Mouse (Mus musculus) c-Kit-positive CD71-negative TER-119-negative erythroid progenitor cells, embryonic 14.5 days (primary cell): Measurements from ENCODE around the gene Trib3.
"Not testable (repeated sequence)": the region's sequence is repeated elsewhere in the genome, so short reads cannot be mapped to it uniquely, and the experiment has no call there.

Experiments
- DNase-seq: peaks from one replicate; pipeline ENCODE4 v3.0.0-alpha.2; 2013; ENCODE audit warnings: low read depth

Gene Trib3

DNA sequence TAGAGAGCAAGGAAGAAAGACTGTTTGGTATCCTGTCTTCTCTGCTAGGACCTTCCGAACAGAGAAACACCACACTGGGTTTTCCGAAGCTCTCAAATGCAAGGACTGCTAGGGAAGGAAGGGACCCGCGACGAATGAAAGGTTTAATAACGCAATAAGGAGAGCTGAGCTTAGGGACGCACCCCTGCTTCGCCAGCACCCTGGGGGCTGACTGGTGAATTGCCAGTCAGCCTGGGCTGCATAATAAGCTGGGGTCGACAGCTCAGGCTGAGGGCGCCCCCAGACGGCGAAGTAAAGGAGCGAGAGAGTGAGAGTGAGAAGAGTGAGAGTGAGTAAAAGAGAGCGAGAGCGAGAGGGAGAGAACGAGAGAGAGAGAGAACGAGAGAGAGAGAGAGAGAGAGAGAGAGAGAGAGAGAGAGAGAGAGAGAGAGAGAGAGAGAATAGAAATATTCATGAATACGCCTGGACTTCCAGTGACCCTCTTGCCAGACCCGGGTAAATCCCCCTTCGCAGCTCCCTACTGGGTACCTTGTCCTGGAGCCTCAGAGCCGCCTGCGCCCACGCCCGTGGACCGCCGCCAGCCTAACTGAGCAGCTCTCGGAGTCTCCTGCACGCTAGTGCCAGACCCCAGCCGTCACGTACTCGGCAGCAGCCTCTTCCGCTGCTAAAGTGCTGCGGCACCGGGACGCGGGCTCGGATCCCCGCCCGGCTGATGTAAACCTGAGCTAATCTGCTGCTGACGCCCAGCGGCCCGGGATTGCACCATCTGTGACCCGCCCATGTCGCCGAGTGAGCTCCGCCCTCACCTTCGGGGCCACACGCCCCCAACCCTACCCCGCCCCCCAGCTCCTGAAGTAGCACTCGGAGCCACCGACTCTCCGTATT lies at the start of gene Trib3:
TSS of gene Trib3 (minus strand) at position 704 of the 885 bp plus-strand sequence.
- peak; percentile 80 for DNase-seq

DNA sequence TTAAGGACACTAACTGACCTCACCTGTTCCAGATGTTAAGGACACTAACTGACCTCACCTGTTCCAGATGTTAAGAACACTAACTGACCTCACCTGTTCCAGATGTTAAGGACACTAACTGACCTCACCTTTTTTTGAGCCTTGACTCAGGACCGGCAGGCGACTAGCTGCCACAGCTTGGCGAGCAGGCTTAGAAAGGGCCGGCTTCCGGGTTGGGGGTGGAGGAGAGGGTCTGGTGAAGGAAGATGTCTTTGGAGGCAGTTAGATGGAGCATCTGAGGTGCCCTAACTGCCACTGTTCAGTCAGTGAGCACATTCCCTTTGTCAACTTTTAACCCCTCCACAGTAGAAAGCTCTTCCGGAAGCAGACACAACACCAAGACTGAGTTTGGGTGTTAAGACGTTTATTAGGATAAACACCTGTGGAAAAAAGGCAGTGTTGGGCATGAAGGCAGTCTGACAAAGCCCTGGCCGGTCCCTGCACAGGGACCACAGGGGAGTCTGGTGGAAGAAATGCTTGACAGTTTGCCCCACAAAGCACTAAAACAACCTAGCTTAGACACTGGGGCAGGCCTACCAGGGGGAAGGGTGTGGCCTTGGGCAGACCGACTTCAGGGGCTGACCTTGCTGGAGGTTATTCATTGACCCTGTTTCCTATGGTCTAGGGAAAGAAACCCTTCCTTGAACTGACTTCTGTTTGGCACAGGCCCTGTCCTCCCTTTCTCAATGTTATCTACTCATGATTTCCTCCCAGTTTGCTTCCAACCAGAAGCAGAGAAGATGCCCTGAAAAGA lies 49.6 kb upstream of the Trib3 start:
- no peak for DNase-seq

DNA sequence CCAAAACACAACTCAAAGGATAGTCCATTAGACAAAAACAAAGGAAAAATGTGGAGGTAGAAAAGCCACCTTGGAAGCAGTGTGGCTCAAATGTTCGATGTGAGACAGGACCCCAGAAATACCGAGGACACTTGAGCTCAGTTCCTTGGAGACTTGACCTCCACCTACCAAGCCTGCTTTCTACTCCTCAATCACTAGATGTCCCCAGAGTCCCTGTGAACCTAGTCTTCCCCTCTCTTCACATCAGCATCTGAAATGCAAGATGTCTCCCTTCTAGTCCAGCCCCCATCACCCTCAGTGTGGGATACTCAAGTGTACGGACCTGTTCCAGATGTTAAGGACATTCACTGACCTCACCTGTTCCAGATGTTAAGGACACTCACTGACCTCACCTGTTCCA lies 49.0 kb upstream of the Trib3 start:
- peak; percentile 52 for DNase-seq

DNA sequence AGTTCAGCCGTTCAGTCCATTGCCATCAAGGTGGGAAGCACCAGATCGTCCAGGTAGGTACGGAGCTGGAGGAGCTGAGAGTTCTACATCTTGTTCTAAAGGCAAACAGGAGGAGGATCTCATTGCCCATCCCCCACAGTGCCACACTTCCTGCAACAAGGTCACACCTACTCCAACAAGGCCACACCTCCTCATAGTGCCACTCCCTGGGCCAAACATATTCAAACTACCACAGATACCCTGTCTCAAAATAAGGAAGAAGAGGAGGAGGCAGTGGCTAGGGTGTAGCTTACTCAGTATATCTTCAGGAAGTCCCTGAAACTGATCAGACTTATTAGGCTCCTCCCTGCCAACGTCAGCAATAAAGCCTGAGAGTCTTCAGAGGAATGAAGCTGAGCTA lies 40.4 kb upstream of the Trib3 start:
- DNase-seq: no peak

DNA sequence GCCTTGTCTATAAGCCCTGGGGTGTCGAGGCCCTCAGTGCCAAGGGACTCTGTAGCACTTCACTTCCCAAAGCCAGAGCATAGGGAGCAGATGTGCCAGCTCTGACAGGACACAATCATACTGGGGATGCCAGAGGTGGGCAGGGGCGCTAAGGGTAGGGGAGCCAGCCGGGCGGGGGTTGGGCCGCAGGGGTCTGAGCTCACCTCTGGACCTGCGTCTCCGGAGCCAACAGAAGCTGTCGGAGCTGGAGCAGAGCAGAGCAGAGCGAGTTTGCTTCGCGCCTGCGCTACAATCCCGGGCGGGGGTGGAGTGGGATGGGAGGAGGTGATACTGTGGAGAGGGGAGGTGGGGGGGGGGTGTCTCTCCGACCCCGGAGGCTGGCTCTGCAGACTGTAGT lies 32.5 kb upstream of the Trib3 start, which contains the start of gene Nrsn2:
TSS of gene Nrsn2 (minus strand) at position 294 of the 397 bp plus-strand sequence.
- no peak for DNase-seq

DNA sequence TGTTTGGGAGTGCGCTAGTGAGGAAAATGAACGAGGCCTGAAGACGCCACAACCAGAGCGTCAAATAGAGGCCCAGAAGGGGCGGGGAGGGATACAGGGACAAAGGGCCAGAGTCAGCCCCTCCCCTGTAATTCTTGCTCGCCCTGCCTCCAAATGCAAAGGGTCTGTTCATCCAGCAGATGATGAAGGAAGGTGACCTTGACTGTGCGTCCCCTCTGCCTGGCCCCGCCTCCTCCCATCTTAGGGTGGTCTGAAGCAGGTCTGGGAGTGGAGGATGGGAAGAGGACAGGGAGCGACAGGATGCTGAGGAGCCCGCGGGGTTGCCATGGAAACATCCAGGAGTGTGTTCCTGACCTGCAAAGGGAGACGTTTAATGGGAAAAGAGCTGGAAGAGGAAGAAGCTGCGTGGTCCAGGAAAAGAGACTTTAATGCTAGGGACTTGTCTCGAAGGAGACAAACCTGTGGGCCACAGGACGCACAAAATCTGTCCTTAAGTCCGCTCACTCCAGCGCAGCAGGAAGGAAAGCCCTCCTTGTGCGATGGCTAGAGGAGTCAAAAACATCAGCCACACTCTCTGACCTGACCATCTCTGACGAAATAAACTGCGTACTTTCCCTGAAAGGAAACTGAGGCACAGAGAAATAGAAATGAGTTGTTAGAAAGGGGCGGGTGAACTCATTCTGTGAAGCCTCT lies 32.0 kb upstream of the Trib3 start:
- no peak for DNase-seq

DNA sequence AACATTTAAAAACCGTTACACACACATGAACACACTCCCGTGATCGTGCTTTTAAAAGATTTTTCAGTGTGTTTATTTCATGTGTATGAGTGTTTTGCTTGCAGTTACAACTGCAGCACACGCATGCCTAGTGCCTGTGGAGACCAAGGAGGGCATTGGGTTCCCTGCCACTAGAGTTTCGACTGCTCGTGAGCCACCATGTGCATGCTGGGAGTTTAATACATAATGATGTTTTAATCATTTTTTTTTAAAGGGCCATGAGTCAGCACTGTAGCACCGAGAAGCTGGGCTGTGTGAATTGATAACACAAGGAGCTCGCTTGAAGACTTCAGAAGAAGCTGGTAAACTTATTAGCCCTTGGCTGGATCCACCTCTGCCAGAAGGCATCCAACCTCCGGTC lies 29.7 kb upstream of the Trib3 start:
- no peak for DNase-seq

DNA sequence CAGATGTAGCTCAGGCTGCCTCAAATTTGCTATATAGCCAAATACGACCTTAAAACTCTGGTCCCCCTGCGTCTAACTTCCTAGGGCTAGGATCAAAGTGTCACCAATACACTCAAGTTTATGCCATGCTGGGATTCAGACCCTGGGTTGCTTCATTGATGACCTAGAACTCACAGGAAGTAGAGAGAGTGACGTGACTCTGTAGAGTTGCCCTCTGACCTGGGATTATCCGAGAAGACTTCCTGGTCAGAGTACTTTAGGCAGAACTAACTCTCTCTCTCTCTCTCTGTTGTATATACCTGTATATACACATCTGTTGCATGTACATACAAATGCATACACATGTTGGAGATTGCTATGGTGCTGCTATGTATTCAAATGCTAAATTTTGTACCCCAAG lies 28.8 kb upstream of the Trib3 start:
- no peak for DNase-seq

DNA sequence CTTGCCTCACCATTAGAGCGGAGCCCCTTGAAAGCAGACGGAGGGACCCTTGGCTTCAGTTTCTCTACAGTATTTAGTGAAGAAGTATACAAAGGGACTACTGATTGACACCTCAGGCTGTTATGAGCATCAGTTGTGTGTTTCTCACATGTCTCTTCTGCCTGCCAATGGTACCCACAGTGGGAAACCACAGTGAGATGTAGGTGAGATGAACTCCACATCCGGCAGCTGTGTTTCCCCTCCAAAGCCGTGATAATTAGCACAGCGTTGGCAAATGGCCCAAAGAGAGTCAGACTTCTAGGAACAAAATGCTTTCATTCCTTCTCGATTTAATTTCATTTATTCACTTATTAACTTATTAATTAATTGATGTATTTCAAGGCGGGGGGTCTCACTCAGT lies 28.3 kb upstream of the Trib3 start:
- DNase-seq: no peak

DNA sequence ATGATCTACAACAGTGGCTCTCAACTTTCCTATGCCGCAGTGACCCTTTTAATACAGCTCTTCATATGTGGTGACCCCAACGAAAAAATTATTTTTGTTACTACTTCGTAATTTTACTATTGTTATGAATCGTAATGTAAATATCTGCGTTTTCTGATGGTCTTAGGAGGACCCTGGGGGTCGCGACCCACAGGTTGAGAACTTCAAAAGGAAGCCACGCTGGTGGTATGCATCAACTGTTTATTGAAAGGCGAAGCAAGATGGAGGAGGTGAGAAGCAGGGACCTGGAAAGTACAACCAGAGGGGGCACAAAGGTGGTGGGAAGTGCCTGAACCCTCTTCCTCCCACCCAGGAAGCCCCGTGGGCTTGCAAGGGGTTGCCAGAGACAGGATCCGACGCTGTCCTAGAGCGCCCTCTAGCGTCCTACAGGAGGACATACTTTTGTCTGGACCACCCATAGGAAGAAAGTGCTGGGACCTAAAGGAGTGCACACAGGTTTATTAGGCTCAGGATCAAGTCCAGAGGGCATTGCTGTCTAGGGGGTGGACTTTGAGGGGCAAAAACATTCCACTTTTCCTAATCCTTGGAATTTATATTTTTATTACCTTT lies 24.8 kb upstream of the Trib3 start:
- no peak for DNase-seq

DNA sequence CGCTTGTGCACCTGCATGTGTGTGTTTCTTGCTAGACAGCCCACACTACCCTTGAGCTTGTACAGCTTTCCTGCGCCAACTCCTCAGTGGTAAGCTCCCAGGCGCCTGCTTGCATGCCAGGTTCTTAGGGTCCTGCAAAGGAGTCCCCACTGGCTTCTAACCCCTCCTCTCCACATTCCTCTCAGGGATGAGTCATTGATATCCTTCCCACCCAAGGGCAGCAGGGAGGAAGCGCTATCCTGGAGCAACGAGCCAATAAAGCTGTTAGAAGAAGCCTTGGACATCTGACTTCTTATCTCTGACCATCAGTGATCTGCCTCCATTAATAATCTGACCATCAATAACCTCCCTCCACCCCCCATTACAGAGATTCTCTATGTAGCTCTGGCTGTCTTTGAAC lies 24.1 kb upstream of the Trib3 start:
- DNase-seq: no peak

DNA sequence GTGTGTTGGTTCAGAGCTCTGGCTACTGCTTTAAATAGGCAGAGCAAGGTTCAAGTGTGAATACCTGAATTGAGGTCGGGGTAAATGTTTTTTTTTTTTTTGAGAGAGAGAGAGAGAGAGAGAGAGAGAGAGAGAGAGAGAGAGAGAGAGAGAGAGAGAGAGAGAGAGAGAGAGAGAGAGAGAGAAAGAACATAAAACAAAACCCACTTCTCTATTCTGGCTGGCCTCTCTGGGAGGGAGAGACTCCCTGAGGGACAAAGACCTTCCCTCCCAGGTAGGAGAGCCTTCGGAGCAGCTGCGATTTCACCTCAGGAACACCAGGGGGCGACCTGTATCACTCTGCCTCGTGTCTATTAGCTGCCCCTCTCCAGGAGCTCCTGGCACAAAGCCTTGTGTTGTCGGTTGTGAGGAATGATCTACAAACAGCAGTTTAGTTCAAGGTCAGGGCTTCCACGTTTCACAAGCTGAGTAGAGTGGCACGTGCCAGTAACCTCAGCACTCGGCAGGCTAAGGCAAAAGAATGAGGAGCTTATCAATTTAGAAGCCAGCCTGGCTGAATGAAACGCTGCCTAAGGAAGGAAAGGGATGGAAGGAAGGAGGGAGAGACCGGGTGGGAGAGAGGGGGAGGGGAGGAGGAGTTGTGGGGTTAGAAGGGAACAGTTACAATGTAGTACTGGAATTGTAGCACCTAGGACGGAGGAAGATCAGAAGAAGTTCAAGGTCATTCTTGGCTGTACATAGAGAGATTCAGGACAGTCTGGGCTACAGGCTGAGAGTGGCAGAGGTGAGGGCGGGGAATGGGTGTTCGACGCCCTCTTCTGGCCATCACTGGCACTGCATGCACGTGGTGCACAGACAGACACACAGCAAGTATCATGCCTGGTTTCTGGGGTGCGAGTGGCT lies 19.7 kb upstream of the Trib3 start:
- peak; percentile 74 for DNase-seq

DNA sequence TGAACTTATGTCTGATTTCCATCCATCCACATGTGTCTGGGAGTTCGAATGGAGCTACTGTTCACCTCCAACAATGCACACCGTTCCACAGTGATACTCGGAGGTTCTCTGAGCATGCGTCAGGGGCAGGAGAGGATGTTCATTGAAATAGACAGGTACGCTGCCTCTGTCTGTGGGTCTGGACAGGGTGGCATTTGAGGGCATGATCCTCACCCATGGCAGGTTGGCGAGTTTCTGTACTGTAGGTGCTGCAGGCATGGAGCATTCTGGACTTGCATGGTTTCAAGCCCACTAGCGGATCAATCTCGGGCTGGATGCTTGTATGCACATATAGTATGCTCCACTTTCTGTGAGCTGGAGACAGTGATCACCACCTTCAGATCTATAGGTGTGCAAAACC lies 17.4 kb upstream of the Trib3 start:
- DNase-seq: no peak

DNA sequence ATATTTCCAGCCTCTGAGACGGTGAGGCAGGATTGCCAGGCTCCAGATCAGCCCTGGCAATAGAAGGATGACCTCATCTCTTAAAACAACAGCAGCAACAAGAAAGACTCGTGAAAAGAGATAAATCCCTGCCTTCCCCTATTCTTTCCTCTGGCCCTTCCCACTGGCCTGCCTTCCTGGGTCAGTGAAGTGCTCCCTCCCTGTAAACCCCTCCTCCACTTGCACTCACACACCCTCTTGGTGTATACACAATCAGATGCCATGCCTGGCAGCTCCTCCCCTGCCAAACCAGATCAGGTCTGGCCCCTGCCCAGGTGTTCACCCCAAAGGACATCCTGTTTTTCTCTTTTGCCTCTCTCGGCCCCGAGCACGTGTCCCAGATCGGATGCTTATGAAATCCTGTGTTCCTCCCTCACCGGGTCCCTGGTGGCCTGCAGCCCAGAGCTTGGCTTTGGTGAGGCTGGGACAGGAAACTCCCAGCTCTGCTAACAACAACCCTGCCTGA lies 16.5 kb upstream of the Trib3 start:
- DNase-seq: no peak

DNA sequence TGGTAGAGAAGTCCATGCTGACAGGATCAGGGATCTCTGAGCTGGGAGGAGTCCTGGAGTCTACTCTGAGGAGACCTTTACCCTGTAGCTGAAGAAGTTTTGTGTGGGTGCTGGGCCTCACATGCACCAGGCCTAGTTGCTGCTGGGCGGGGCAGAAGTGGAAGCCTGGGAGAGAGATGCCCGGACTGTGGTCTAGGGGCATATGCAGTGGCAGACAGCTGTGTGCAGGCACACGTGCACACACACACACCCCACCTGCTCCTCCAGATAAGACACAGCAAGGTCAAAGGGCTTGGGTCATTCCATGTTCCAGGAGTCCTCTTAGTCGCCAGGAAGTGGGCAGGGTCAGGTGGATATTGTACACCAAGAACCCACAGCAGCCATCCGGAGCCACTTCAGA lies 15.8 kb upstream of the Trib3 start:
- no peak for DNase-seq

DNA sequence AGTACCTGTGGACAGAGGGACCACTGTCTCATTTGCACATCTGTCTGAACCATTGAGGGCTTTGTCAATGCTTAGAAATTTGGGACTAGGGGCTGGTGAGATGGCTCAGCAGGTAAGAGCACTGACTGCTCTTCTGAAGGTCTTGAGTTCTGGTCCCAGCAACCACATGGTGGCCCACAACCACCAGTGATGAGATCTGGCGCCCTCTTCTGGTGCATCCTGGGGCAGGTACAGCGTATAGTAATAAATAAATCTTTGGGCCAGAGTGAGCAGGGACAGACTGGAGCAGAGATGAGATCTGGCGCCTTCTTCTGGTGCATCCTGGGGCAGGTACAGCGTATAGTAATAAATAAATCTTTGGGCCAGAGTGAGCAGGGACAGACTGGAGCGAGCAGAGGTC lies 15.1 kb upstream of the Trib3 start:
- not testable (repeated sequence) for DNase-seq

DNA sequence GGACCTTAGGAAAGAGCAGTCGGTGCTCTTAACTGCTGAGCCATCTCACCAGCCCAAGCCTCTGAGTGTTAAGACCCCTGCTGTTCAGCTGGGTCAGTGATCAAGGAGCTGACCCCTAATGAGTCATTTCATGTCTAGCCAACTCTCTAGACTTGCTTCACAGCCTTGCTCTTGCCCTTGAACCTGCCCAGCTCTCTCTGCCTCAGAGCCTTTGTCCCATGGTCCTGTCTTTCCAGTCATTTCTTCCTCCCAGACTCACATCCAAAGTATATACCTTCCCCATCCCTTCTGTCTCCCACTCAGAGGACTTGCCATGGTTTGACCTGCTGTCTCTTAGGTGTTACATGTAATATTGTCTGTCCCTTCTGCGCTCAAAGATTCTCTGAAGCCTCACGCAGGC lies 13.4 kb upstream of the Trib3 start:
- DNase-seq: no peak

DNA sequence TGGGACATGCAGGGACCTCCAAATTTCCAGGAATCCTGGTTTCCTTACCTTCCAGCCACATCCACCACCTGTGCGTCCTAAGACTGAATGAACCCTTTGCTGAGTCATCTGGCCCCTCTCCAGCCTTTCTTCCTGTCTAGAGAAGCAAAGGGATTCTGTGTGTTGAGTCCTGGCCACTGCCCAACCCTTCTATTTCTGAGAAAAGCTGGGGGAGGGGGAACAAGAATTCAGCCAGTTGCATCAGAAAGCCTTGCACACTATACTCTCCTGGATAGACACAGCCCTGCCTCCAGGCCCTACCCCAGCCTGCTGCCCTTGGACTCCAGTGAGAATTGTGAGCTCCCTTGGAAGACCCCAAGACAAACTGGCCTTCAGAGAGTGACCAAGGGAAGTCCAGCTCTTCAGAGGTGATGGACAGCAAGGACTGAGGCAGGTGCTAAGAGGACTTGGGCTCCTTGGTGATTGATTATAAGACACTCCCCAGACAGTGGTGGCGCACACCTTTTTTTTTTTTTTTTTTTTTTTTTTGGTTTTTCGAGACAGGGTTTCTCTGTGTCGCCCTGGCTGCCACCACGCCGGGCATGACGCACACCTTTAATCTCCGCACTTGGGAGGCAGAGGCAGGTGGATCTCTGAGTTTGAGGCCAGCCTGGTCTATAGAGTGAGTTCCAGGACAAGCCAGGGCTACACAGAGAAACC lies 6.2 kb upstream of the Trib3 start:
- DNase-seq: no peak

DNA sequence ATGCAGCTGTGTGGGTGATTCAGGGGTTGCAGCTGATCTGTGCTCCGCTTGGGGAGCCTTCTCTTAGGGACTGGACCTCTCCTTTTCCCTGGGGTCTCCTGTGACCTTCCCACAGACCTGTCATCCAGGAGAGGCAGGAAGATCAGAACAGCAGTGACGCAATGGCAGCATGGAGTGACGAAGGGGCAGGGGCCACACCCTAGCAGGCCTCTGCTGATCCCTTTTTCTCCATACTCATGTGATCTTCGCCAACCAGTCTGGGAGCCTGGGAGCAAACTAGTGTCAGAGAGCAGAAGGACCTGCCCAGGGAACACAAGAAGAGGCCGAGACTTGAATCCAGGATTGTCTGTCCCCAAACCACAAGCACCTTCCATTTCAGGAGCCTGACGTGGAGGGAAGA lies 5.4 kb upstream of the Trib3 start:
- DNase-seq: no peak

DNA sequence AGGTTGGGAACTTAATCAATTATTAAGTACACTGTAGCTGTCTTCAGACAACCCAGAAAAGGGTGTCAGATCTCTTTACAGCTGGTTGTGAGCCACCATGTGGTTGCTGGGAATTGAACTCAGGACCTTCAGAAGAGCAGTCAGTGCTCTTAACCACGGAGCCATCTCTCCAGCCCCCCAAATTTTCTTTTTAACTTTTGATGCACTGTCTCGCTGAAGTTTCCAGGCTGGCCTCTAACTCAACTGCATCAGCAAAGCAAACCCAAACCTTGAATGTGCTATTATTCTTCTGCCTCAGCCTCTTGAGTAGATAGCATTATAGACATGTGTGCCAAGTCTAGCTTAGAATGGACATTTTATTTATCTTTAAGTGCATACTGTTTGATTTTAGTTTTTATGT lies 3.9 kb upstream of the Trib3 start:
- DNase-seq: no peak
